Mouse (Mus musculus): ENCODE measurements around the gene Kars.

GRCm38 (mm10) chr8:111951317-111951716 lies 59.8 kb downstream of the Kars start:
- TF ChIP-seq CTCF (IDR thresholded peaks at IDR 0.05; ENCODE audit: low read depth) (no peak), EP300 (IDR thresholded peaks at IDR 0.05; ENCODE audit: low read depth) (no peak)
